Mouse (Mus musculus): Measurements from ENCODE around the gene Mgat4d. TPM values are rescaled to one million over a fixed set of nuclear protein-coding genes. Genes with fewer than 3 reads are reported as not detected.

The Mgat4d gene
- total RNA-seq, 2 experiments from 2014 or later = not detected

DNA sequence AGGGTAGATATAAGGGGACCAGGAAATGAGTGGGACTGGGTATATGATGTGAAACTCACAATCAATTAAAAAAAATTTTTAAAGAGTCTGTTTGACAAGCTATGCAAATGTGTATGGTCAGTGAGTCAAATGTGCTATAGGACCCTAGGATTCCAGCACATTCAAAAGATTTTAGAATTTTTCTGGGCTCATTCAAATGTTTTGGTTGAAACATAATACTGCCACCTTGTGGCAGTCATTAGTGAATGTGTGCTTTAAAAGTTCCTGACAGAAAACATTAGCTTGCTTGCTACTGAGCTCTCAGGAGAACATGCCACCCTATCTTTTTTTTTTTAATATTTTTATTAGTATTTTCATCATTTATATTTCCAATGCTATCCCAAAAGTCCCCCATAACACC is 5.6 kb upstream of the Mgat4d start:
- intact Hi-C loops (cut with DNase I) = loop anchor here (2.0 to 5.0 kb wide), 2 partner anchors 80 to 240 kb away; no protein-coding TSS in a partner anchor
- Histone ChIP-seq H3K4me3 (no peak overlapping the region), H3K27ac (no peak overlapping the region)
- no peak for DNase-seq
- TF ChIP-seq CTCF (IDR thresholded peaks at IDR 0.05) = peak; percentile 68

DNA sequence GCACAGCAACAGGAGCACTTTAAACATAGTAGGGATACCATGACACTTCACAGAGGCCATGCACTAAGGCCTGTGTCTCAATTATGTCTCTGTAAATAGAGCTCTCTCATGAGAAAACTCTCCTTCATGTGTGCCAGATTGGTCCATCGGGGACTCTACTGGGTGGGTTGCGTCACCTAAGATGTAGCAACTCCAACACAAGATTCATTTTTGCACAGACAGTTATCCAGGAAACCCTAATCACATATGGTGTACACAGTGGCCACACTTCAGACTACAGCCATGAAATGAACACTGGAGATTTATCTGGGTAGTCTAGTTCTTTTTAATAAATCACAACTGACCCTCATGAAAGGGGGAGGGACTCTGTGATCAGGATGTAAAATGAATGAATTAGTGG is 3.0 kb downstream of the Mgat4d start:
- no peak overlapping the region for H3K27ac ChIP-seq
- DNase-seq = no peak
- no peak for TF ChIP-seq CTCF (IDR thresholded peaks at IDR 0.05)
- no peak overlapping the region for H3K4me3 ChIP-seq
- intact Hi-C loops (cut with DNase I) = no loop called here

DNA sequence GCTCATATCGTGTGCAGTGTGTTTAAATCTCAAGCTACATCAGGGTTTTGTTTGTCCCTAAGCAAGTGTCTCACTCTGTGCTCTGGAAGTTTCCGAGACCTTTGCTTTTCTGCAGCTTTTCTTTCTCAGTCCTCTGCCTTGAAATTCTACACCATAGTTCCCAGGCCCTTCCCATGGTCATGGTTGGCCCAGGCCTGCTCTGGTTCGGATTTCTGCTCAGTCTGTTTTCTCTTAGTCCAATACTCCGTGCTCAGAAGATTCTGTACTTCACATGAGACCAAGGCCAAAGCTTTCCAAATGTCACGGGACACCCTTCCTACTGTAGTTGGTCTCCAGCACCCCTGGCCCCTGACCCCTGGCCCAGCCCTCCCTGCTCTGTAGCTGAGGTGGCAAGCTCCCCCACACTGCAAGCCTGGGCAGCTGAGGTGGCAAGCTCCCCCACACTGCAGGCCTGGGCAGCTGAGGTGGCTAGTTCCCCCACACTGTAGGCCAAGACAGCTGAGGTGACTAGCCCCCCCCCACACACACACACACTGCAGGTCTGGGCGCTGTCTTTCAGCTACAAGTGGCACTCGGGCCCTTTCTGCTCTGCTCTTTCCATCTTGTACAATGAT is 15.0 kb downstream of the Mgat4d start:
- peak; percentile 33 for DNase-seq
- peak overlapping the region; percentile 68 for H3K27ac ChIP-seq
- TF ChIP-seq CTCF (IDR thresholded peaks at IDR 0.05) = no peak
- intact Hi-C loops (cut with DNase I) = no loop called here
- H3K4me3 ChIP-seq = no peak overlapping the region

DNA sequence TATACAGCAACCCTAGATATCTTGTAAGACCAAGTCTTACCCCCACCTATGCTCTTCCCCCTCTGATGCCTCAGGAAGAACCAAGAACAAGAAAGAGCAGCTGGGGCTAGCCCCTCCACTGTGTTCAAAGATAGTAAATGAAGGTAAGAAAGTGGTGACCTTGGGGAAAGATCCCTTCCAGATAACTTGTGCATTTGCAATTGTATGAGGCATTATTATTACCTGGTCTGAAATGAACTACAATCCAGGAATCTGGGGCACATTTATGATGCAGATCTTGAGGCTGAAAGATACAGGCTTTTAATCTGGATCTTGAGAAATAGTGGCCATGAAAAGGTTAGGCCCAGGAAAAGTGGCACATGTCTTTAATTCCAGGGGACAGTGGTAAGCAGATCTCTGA is 29.0 kb downstream of the Mgat4d start:
- TF ChIP-seq CTCF (IDR thresholded peaks at IDR 0.05) = no peak
- no peak overlapping the region for H3K27ac ChIP-seq
- intact Hi-C loops (cut with DNase I) = no loop called here
- no peak for DNase-seq
- no peak overlapping the region for H3K4me3 ChIP-seq

DNA sequence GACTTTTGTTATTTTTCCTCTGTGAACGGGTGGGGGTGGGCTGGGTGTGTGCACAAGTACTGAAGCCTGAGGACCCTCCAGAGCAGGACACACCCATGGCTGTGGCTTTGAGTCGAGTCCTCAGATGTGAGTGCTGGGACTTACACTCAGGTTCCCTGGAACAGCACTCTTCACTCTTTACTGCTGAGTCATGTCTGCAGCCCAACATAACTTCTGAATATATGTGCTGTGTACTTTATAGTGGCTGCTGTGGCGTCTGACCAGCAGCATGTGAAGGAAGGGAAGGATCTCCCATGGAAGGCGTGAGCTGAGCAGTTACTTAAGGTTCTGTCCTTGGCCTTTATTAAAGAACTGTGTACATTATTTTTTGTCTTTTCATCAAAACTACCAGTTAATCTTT is 31.9 kb downstream of the Mgat4d start:
- TF ChIP-seq CTCF (IDR thresholded peaks at IDR 0.05) = no peak
- no peak overlapping the region for H3K27ac ChIP-seq
- intact Hi-C loops (cut with DNase I) = no loop called here
- no peak for DNase-seq
- H3K4me3 ChIP-seq = no peak overlapping the region

DNA sequence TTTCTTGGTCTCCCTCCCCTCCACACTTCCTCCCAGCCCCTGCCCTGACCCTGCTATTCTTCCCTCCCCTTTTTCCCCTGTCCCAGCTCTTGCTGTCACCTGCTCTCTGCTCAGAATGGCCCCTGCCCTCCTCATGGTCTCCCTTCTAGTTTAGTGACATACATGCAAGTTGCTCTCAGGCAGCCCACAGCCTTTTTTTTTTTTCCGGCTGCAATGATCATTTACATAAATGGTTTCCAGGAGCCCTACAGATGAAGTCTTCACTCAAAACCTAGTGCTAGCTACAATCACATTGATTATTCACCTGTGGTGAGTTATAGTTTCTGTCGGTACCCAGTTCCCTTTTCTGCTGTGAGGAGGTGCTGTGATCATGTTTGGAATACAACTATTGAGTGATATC is 32.7 kb downstream of the Mgat4d start:
- intact Hi-C loops (cut with DNase I) = no loop called here
- DNase-seq = no peak
- no peak for TF ChIP-seq CTCF (IDR thresholded peaks at IDR 0.05)
- no peak overlapping the region for H3K27ac ChIP-seq
- H3K4me3 ChIP-seq = no peak overlapping the region

DNA sequence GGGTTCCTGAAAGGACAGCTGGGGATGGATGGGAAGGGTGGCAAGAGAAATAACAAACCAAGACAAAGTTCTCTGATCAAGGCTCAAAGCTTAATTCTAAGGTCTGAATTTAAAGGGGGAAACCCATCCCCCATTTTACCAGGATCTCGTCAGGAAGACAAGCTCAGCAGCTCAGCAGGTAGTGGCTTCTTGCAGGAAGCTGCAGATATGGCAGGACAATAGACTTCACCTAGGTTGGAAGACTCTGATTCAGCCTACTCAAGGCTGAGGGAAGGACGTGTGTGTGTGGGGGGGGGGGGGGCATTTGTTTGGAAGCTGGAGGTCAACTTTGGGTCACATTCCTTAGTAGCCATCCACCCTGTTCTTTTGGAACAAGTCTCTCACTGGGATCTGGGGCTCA is 34.6 kb downstream of the Mgat4d start:
- intact Hi-C loops (cut with DNase I) = no loop called here

DNA sequence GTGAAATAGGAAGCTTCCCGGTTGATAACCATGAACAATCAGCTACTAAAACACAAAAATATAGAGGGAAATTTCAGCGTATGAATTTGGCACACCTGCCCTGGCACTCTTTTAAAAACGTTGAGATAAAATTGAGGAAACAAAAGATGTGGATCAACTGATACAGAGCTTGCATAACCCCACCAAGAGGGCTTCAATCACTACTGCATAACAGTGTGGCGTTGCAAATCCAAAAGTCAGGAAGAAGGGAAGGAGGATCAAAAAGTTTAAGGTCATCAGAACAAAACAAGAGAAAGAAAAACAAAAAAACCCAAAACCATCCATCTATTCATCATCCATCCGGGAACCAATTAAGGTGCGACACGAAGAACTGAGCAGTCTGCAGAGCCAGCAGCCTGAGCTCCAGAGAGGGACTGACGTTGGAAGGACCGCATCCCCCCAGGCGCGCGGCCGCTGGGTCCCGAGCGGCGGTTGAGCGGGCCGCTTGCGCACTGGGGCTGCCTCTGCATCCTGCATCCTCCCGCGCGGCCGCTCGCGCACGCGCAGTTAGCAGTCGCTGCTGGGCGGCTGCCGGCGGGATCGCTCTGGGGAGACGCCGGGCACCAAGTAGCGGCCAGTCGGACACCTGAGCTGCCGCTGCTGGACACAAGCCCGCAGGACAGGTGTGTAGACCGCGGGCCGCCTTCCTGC is 41.2 kb downstream of the Mgat4d start, which contains the start of gene Clgn:
TSS of gene Clgn (plus strand) at position 552 of the 690 bp plus-strand sequence.
- intact Hi-C loops (cut with DNase I) = no loop called here
- peak; percentile 36 for DNase-seq
- H3K27ac ChIP-seq = no peak within 1 kb of the TSS
- peak within 1 kb of the TSS; percentile 53 for H3K4me3 ChIP-seq
- no peak for TF ChIP-seq CTCF (IDR thresholded peaks at IDR 0.05)

More for the DNA sequence above, 34.6 kb downstream of the Mgat4d start:
- no peak for DNase-seq
- TF ChIP-seq CTCF (IDR thresholded peaks at IDR 0.05) = no peak
- Histone ChIP-seq H3K27ac (no peak overlapping the region), H3K4me3 (no peak overlapping the region)

DNA sequence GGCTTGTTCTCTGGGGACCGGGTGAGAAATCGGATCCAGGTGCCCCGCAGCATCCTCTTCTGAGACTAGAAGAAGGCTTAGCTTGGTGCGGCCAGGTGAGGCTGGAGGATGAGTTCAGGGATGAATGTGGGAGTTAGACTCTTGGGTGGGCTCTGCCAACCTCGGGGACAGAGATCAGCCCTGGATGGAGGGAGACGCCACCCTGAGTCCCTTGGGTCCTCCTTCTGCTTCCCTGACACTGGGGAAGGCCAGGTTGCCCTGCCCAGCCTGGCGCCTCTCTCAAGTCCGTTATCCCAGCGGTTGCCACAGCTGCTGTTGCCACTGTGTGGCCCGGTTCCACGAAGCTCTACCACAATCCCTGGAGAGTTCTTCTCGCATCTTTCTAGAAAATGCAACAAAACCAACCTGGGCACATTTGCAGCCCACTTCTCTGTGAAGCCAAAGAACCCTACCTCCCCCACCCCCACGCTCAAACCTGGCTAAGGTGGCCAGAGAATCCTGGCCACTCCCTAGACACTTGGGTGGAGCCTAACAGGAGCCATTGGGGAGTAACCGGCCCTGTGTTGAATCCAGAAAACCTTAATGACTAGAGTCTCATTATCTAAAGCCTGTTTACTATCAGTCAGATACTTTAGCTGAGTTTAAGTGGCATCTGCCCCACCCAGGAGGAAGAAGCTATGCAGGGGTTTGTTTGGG is 41.9 kb downstream of the Mgat4d start:
- DNase-seq = no peak
- Histone ChIP-seq H3K27ac (no peak overlapping the region), H3K4me3 (peak overlapping the region; percentile 53)
- intact Hi-C loops (cut with DNase I) = no loop called here
- TF ChIP-seq CTCF (IDR thresholded peaks at IDR 0.05) = no peak

DNA sequence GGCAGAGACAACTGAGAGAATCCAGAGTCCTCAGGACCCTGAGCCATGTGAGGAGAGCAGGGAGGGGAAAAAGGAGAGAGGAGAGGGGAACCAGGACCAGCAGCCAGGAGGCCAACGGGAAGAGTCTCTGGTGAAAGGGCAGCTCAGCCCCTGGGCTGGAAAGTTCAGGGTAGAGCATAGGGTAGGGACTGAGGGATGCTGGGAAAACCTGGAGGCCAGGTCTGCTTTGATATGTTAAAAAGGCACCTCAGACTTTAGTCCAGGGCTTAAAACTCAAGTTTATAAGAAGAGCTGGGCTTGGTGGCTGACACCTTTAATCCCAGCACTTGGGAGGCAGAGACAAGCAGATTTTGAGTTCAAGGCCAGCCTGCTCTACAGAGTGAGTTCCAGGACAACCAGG is 44.2 kb downstream of the Mgat4d start:
- intact Hi-C loops (cut with DNase I) = no loop called here
- no peak for TF ChIP-seq CTCF (IDR thresholded peaks at IDR 0.05)
- DNase-seq = no peak
- Histone ChIP-seq H3K4me3 (no peak overlapping the region), H3K27ac (no peak overlapping the region)

DNA sequence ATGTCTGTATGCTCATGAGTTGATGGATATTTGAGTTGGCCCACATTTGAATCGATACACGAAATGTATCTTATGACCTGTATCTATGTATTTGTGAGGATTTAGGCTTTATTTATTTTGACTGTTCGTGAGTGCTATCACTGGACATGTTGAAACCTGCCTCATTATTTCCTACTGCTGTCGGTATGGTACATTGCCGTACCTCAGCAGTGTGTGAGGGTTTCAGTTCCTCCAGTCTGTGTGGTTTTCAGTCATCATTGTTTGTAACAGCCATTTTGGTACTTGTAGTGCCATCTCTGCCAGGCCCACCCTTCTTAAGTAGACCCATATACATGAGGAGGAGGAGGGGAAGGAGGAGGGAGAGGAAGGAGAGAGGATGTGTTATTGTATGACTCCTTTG is 46.1 kb downstream of the Mgat4d start:
- TF ChIP-seq CTCF (IDR thresholded peaks at IDR 0.05) = no peak
- H3K4me3 ChIP-seq = no peak overlapping the region
- no peak overlapping the region for H3K27ac ChIP-seq
- intact Hi-C loops (cut with DNase I) = no loop called here
- DNase-seq = no peak

DNA sequence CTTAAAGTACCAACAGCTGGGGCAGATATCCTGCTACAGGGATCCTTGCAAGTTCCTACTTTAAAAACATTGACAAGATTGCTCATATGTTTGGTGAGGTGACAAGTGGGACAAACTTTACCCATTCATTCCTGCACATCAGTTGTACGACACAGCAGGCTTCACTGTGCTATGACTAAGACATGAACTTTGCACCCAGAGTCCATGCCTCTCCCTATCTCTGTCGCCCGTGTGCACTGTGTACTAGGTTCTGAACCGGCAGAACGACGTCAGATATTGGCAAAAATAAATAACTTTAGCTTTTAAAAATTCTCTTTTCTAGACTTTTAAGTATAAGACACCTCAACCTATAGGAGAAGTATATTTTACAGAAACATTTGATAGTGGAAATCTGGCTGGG is 48.4 kb downstream of the Mgat4d start:
- no peak for DNase-seq
- no peak overlapping the region for H3K4me3 ChIP-seq
- TF ChIP-seq CTCF (IDR thresholded peaks at IDR 0.05) = no peak

DNA sequence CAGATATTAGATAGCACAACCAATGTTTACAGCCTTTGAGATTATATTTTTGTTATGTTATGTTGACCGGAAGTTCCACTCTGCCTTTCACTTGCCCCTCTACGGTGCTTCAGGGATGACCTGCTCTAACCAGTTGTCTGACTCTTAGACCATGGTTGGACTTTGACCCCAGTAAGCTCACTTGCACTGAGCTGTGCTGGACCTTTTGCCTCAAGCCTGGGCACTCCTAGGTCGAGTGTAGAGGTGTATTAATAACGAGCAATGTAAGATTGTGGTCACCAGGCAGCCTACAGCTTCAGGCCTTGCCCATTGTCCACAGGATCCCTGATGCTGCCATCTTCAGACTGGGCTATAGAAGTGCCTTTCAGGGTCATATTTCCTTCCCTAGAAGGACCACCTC is 49.5 kb downstream of the Mgat4d start:
- intact Hi-C loops (cut with DNase I) = no loop called here
- Histone ChIP-seq H3K4me3 (no peak overlapping the region), H3K27ac (no peak overlapping the region)
- no peak for DNase-seq
- no peak for TF ChIP-seq CTCF (IDR thresholded peaks at IDR 0.05)

More for the DNA sequence above, 48.4 kb downstream of the Mgat4d start:
- intact Hi-C loops (cut with DNase I) = no loop called here
- no peak overlapping the region for H3K27ac ChIP-seq

Measured in gastrocnemius, adult 2 months (tissue).